In the genomic region with DNA sequence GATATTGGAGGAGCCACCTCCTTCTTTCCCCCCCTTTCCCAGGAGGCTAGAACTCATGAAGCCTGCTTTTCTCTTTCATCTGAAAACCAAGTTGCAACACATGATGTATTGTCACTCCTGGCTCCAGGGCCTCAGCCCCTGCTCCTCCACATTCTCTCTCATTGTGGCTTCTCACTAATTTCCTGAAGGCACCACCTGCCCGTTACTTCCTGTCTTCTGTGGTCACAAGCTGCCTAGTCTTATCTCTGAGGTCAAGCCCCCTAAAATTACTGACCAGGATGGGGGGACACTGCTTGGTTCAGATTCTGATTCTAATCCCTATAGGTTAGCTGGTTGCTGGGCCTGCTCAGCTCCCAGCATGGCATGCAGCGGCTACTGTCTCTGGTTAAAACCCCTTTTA, we compare ENCODE assay signal across 16 mouse cellular contexts. TPM values are rescaled to one million over a fixed set of nuclear protein-coding genes. Genes with fewer than 3 reads are reported as not detected.
A peak's percentile ranks its signal among the peaks of the same experiment; 100 is the strongest.
DNase-seq lines count a peak whose midpoint lies in the region; ATAC-seq lines count a peak whose summit lies in the region.
"Had no signal": no experiment of that assay in that cellular context is flagged by ENCODE, and none has a peak within 500 bp of the region (broad histone marks: within the 10 kb centered on the region; RNA-seq: fewer than 3 reads in every experiment).

No protein-coding gene starts in this region.

- no peak overlapping the region for H3K9ac ChIP-seq in hindbrain, embryonic 14.5 days
- H3K9ac ChIP-seq: stomach, embryonic 15.5 days had no signal

- WGBS in hindbrain, embryonic 10.5 days: 64% methylated on average over 2 of the region's 2 CpGs
- 68% methylated on average over 2 of the region's 2 CpGs for WGBS in hindbrain, embryonic 14.5 days

- no peak for ATAC-seq in hindbrain, embryonic 14.5 days (ENCODE audit: low FRiP score)
- peak; percentile 62 for ATAC-seq in common myeloid progenitor, adult 5-6 weeks (replicated peaks; ENCODE audit: low read depth, poor library complexity, severe bottlenecking)
- ATAC-seq in hematopoietic stem cell, adult 5-6 weeks (replicated peaks in 1 of 2; ENCODE audit: insufficient read depth in 1 of 2, low FRiP score in 2 of 2, low TSS enrichment in 1 of 2, low read depth in 1 of 2, poor library complexity in 2 of 2, severe bottlenecking in 2 of 2): peak; percentile 23 to 42; a peak in 1 of 4 replicates
- no peak for ATAC-seq in activated CD4-positive, CD25-positive, alpha-beta regulatory T cell, adult 4 months
- no peak for ATAC-seq in erythroblast, adult 5-6 weeks (replicated peaks; ENCODE audit: low FRiP score, poor library complexity, severe bottlenecking)
- ATAC-seq: CD4-positive, CD25-positive, alpha-beta regulatory T cell, adult 4 months had no signal

- H3K4me3 ChIP-seq in hindbrain, embryonic 10.5 days: no peak overlapping the region
- H3K4me3 ChIP-seq in hindbrain, embryonic 14.5 days (replicated peaks; ENCODE audit: low read length): no peak overlapping the region
- H3K4me3 ChIP-seq: erythroblast, embryonic 14.5 days; stomach, embryonic 15.5 days had no signal

- H3K4me2 ChIP-seq in hindbrain, embryonic 14.5 days (replicated peaks): no peak overlapping the region
- H3K4me2 ChIP-seq: liver, embryonic 11.5 days; stomach, embryonic 15.5 days had no signal

- H3K27ac ChIP-seq in hindbrain, embryonic 10.5 days: peak overlapping the region; percentile 51; the same call in 1 of the 2 replicates
- no peak overlapping the region for H3K27ac ChIP-seq in hindbrain, embryonic 14.5 days
- H3K27ac ChIP-seq: stomach, embryonic 15.5 days had no signal

- H3K4me1 ChIP-seq in hindbrain, embryonic 10.5 days (replicated peaks): peaks cover 9% of the 10 kb centered on the region
- 0 out of 2 replicates have a peak, but pooled peaks cover 4% of the 10 kb centered on the region for H3K4me1 ChIP-seq in hindbrain, embryonic 14.5 days (replicated peaks; ENCODE audit: control insufficient read depth, insufficient read depth, low read length)
- H3K4me1 ChIP-seq: stomach, embryonic 15.5 days had no signal

- DNase-seq in hindbrain, embryonic 10.5 days (ENCODE audit: low spot score): no peak
- DNase-seq in hindbrain, embryonic 14.5 days (ENCODE audit: low spot score): no peak
- DNase-seq in 416B (ENCODE audit: low read depth): peak; percentile 75
- DNase-seq in cerebellum, postnatal 36 days: no peak
- DNase-seq: cerebellum, adult 9-11 months; kidney, adult 11 months; kidney, postnatal 4 days; thymus, postnatal 36 days had no signal

- H3K36me3 ChIP-seq in hindbrain, embryonic 10.5 days: no peaks in the 10 kb centered on the region
- H3K36me3 ChIP-seq in hindbrain, embryonic 14.5 days (replicated peaks; ENCODE audit: control insufficient read depth, insufficient read depth): no peaks in the 10 kb centered on the region
- H3K36me3 ChIP-seq: stomach, embryonic 15.5 days had no signal

- H3K9me3 ChIP-seq in hindbrain, embryonic 10.5 days: 0 out of 2 replicates have a peak, but pooled peaks cover 3% of the 10 kb centered on the region
- H3K9me3 ChIP-seq in hindbrain, embryonic 14.5 days (ENCODE audit: control insufficient read depth, low read length): no peaks in the 10 kb centered on the region
- H3K9me3 ChIP-seq: stomach, embryonic 15.5 days had no signal

- no peaks in the 10 kb centered on the region for H3K27me3 ChIP-seq in hindbrain, embryonic 10.5 days (ENCODE audit: insufficient read depth, poor library complexity, severe bottlenecking)
- no peaks in the 10 kb centered on the region for H3K27me3 ChIP-seq in hindbrain, embryonic 14.5 days (ENCODE audit: control insufficient read depth, insufficient read depth, low read length)
- H3K27me3 ChIP-seq: stomach, embryonic 15.5 days had no signal

RNA-seq across cellular contexts. Expression of a gene that starts 50.7 kb away (rescaled TPM):
- polyA plus RNA-seq in hindbrain, embryonic 10.5 days (2016; fragmentation: Nextera tagmentation; extraction: Ambion mirVana): 0.07 and 0.13 TPM in 2 replicates
- 0.67 and 0.72 TPM in 2 replicates for polyA plus RNA-seq in hindbrain, embryonic 14.5 days (2014; fragmentation: Nextera tagmentation; extraction: Ambion mirVana)
- 0.18 TPM in 1 of 2 replicates, not detected in the other for total RNA-seq in common myeloid progenitor, adult 5-6 weeks (2017)
- not detected in 2 replicates for total RNA-seq in hematopoietic stem cell, adult 5-6 weeks (2017)
- polyA plus RNA-seq in activated CD4-positive, CD25-positive, alpha-beta regulatory T cell, adult 4 months (2017; shearing (Covaris generic)): not detected
- total RNA-seq in erythroblast, adult 5-6 weeks (2015; ENCODE audit: low replicate concordance): not detected in 2 replicates
- not detected in 2 replicates for total RNA-seq in erythroblast, adult 5-6 weeks (2017; ENCODE audit: low replicate concordance)
- polyA plus RNA-seq: erythroblast, embryonic 14.5 days had no signal

Comparison
In these comparisons a context has a peak if more than half of its experiments do, and no peak if none do; other contexts are left out.
1. ATAC-seq: peak in common myeloid progenitor, adult 5-6 weeks (single experiment) and hematopoietic stem cell, adult 5-6 weeks (2 of 2); none in hindbrain, embryonic 14.5 days (single experiment), activated CD4-positive, CD25-positive, alpha-beta regulatory T cell, adult 4 months (single experiment) and erythroblast, adult 5-6 weeks (single experiment).